Mouse (Mus musculus) myocyte (in vitro differentiated cells): ENCODE results near the gene Mroh9. TPM values are rescaled to one million over a fixed set of nuclear protein-coding genes. Genes with fewer than 3 reads are reported as not detected.
A peak's percentile ranks its signal among the peaks of the same experiment; 100 is the strongest.

Source experiments
- H3K27me3 ChIP-seq: one replicate; pipeline ENCODE4 v1.6.1; 2011; ENCODE audit not compliant: control insufficient read depth, insufficient read depth, insufficient read length
- H3K36me3 ChIP-seq: one replicate; pipeline ENCODE4 v1.6.1; 2011; ENCODE audit not compliant: control insufficient read depth, insufficient read depth
- H3K4me2 ChIP-seq: one replicate; pipeline ENCODE4 v1.6.1; 2011; ENCODE audit warnings: low read depth, control low read depth
- H3K4me3 ChIP-seq: one replicate; pipeline ENCODE4 v1.5.1; 2011; ENCODE audit warnings: mild to moderate bottlenecking, control low read depth, moderate library complexity
- H3K79me2 ChIP-seq: one replicate; pipeline ENCODE4 v1.6.1; 2011; ENCODE audit not compliant: control insufficient read depth, insufficient read depth
- H3ac ChIP-seq: one replicate; pipeline ENCODE4 v1.6.1; 2011; ENCODE audit not compliant: control insufficient read depth, insufficient read length
- CEBPB ChIP-seq: IDR thresholded peaks from 2 replicates; pipeline ENCODE4 v1.6.1; 2011; ENCODE audit warnings: mild to moderate bottlenecking, moderate library complexity; ENCODE audit not compliant: poor library complexity, insufficient read depth, severe bottlenecking
- E2F4 ChIP-seq: IDR thresholded peaks from one replicate; pipeline ENCODE4 v1.6.1; 2011; ENCODE audit warnings: mild to moderate bottlenecking, control low read depth, moderate library complexity; ENCODE audit not compliant: insufficient read depth
- MAX ChIP-seq: IDR thresholded peaks from one replicate; pipeline ENCODE4 v1.6.1; 2011; ENCODE audit warnings: low read depth, mild to moderate bottlenecking, control low read depth
- MYOD1 ChIP-seq, 3 experiments: IDR thresholded peaks; one replicate each; pipeline ENCODE4 v1.6.1; 2011; ENCODE audit warnings: control low read depth in 2 of 3, low read depth in 2 of 3, mild to moderate bottlenecking in 2 of 3, moderate library complexity in 1 of 3; ENCODE audit not compliant: insufficient read length in 2 of 3, control insufficient read depth in 1 of 3
- MYOG ChIP-seq, 3 experiments: IDR thresholded peaks; one replicate each; pipeline ENCODE4 v1.6.1; 2011; ENCODE audit warnings: control low read depth in 2 of 3, low read depth in 2 of 3, mild to moderate bottlenecking in 2 of 3; ENCODE audit not compliant: insufficient read length in 2 of 3, control insufficient read depth in 1 of 3, insufficient read depth in 1 of 3
- POLR2A ChIP-seq: IDR thresholded peaks from one replicate; pipeline ENCODE4 v1.6.1; 2011; ENCODE audit warnings: low read depth, mild to moderate bottlenecking, control low read depth, moderate library complexity; ENCODE audit not compliant: insufficient read length
- POLR2AphosphoS2 ChIP-seq: IDR thresholded peaks from one replicate; pipeline ENCODE4 v1.6.1; 2011; ENCODE audit warnings: low read depth, control low read depth; ENCODE audit not compliant: insufficient read length
- REST ChIP-seq: IDR thresholded peaks from one replicate; pipeline ENCODE4 v1.6.1; 2011; ENCODE audit warnings: mild to moderate bottlenecking, control low read depth, moderate library complexity; ENCODE audit not compliant: insufficient read depth, insufficient read length
- SRF ChIP-seq: IDR thresholded peaks from one replicate; pipeline ENCODE4 v1.6.1; 2011; ENCODE audit warnings: low read depth; ENCODE audit not compliant: control insufficient read depth, insufficient read length
- TCF12 ChIP-seq: IDR thresholded peaks from one replicate; pipeline ENCODE4 v1.6.1; 2011; ENCODE audit warnings: mild to moderate bottlenecking, control low read depth; ENCODE audit not compliant: poor library complexity, insufficient read depth, severe bottlenecking
- TCF3 ChIP-seq: IDR thresholded peaks from one replicate; pipeline ENCODE4 v1.6.1; 2011; ENCODE audit warnings: low read depth, control low read depth; ENCODE audit not compliant: insufficient read length
- USF1 ChIP-seq: IDR thresholded peaks from one replicate; pipeline ENCODE4 v1.6.1; 2011; ENCODE audit warnings: low read depth, mild to moderate bottlenecking, control low read depth, moderate library complexity
- polyA plus RNA-seq: library from polyadenylated mRNA; unstranded; fragments of >200 nt; fragmentation: generic; extraction: Trizol; gene quantifications from one replicate; pipeline ENCODE4 v1.2.1, GENCODE M21; 2012; ENCODE audit warnings: missing spikeins

Mroh9 gene
- polyA plus RNA-seq, 1 experiment = not detected

DNA sequence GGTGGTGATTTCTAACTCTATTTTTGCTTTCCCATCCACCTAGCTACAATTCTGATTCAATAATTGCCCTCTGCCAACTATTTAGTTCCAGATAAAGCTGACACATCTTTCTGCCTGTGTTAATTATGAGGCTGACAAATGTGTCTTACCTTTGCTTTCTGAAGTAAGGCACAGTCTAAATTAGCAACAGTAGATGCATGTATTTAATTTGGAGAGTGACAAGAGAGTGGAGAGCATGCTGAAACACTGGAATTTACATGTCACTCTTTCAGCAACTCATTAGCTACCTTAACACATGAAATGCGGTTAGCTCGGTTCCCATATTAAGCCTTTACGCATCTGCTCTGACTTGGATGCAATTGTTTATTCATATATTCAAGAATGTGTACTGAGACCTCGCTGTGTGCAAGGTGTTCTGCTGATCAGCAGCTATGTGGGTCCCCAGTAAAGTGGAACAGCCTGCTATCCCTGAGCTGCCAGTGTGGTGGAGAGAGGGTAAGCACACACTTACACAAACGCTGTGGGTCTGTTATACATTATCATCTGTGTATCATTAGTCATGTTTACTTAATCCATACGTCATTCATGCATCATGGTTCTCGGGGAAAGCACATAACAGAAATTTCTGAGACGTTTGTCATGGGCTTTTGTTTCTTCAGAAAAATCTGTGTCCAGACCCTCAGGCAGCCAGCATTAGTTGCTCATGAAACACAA lies 28.1 kb upstream of the Mroh9 start:
- Histone ChIP-seq H3K27me3 (no peaks in the 10 kb centered on the region), H3K4me2 (peak overlapping the region; percentile 35), H3K36me3 (no peaks in the 10 kb centered on the region), H3K79me2 (no peaks in the 10 kb centered on the region), H3ac (no peak overlapping the region), H3K4me3 (no peak overlapping the region)
- TF ChIP-seq SRF (no peak), CEBPB (no peak), MAX (no peak), TCF3 (no peak), POLR2A (no peak), POLR2AphosphoS2 (no peak), MYOD1 (IDR thresholded peaks at IDR 0.05; ENCODE audit: control insufficient read depth in 1 of 3, insufficient read length in 2 of 3, low read depth in 2 of 3) (no peak), TCF12 (no peak), USF1 (no peak), E2F4 (no peak)

DNA sequence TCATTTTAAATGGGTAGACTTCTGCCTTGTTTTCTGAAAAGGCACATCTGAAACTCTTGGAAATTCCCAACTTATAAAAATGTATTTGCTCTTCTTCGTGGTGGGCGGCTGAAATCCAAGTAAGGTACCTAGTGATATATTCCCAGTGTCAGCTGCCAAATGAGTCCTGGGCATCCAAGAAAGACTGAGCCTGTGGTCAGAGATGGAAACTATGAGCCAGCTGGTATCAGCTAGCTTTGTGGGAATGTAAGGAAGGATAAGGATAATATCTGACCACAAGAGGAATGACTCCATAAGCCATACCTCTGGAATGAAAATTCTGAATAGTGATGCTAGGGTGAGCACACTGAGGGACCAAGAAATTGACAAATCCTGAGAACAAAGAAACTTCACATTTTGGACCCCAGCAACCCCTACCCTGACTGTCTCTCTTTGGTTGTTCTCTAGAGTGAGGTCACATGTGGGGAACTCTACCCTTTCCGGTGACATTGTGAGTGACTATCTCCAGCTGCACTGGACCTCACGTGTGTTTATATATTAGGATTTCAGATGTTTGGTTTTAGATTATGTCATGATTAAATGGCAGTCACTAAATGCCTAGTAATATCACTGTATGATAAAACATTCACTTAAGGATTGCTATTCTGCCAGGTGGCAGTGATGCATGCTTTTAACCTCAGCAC lies 27.2 kb upstream of the Mroh9 start:
- no peaks in the 10 kb centered on the region for H3K27me3 ChIP-seq
- TF ChIP-seq REST (no peak), TCF3 (no peak), POLR2A (no peak), E2F4 (no peak), TCF12 (no peak), SRF (no peak), MYOD1 (IDR thresholded peaks at IDR 0.05; ENCODE audit: control insufficient read depth in 1 of 3, insufficient read length in 2 of 3, low read depth in 2 of 3) (peak in 2 of 3 experiments; percentile 5 to 45), CEBPB (0 out of 2 replicates have a peak, but pooled peaks have one; percentile 16), USF1 (no peak), MAX (no peak), MYOG (IDR thresholded peaks at IDR 0.05; ENCODE audit: control insufficient read depth in 1 of 3, insufficient read depth in 1 of 3, insufficient read length in 2 of 3, low read depth in 2 of 3) (no peak)

GRCm38 (mm10) chr1:163104960-163105359 lies 19.5 kb upstream of the Mroh9 start:
- Histone ChIP-seq H3K4me3 (no peak overlapping the region), H3K27me3 (no peaks in the 10 kb centered on the region), H3K4me2 (no peak overlapping the region), H3K79me2 (no peaks in the 10 kb centered on the region), H3ac (no peak overlapping the region), H3K36me3 (no peaks in the 10 kb centered on the region)
- TF ChIP-seq CEBPB (no peak), SRF (no peak), E2F4 (no peak), MYOG (IDR thresholded peaks at IDR 0.05; ENCODE audit: control insufficient read depth in 1 of 3, insufficient read depth in 1 of 3, insufficient read length in 2 of 3, low read depth in 2 of 3) (no peak), USF1 (no peak), TCF12 (no peak), MYOD1 (IDR thresholded peaks at IDR 0.05; ENCODE audit: control insufficient read depth in 1 of 3, insufficient read length in 2 of 3, low read depth in 2 of 3) (no peak), POLR2A (no peak), POLR2AphosphoS2 (no peak)

More for the DNA sequence above, 27.2 kb upstream of the Mroh9 start:
- H3K4me3 ChIP-seq = no peak overlapping the region
- H3K4me2 ChIP-seq = peak overlapping the region; percentile 44
- no peaks in the 10 kb centered on the region for H3K79me2 ChIP-seq
- no peak overlapping the region for H3ac ChIP-seq
- H3K36me3 ChIP-seq = no peaks in the 10 kb centered on the region

DNA sequence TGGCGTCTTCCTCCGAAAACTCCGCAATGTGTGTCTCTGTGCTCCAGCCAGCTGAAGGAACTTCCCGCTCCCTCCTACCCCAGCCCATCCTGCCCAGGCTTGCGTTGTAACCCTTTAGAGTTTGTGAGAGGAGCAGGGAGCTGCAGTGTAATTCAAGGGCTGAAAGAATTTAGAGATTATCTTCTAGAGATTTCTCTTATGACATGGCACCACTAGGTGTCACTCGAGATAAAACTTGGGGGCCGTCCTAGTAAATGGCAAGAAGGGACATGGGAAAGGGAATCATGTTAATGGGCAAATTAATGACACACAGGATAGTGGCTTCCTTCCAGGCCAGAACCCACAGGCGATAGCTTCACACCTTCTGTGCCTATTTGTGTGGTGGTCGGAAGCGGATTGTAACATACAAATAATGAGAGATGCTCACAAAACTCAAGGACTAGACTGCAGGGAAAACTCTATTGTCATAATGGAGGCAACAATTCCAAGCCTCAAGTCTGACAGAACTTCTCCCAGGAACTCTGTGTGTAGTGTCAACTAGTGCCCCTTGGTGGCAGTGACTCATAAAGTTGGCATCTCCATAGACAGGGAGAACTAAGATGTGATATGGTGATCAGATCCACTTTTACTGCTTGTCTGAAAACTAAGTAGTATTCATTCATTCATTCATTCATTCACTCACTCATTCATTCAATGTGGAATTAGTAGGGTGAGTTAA lies 6.1 kb upstream of the Mroh9 start:
- Histone ChIP-seq H3K4me3 (no peak overlapping the region), H3K27me3 (no peaks in the 10 kb centered on the region), H3ac (no peak overlapping the region), H3K36me3 (no peaks in the 10 kb centered on the region), H3K4me2 (peak overlapping the region; percentile 36), H3K79me2 (no peaks in the 10 kb centered on the region)
- no peak for TF ChIP-seq MAX
- TF ChIP-seq USF1 = no peak
- TF ChIP-seq CEBPB = no peak
- no peak for TF ChIP-seq E2F4
- TF ChIP-seq REST = no peak

- Histone ChIP-seq H3K4me3 (no peak overlapping the region), H3ac (no peak overlapping the region), H3K79me2 (no peaks in the 10 kb centered on the region), H3K36me3 (no peaks in the 10 kb centered on the region), H3K27me3 (peaks cover 4% of the 10 kb centered on the region), H3K4me2 (no peak overlapping the region)
- TF ChIP-seq USF1 (no peak), SRF (no peak), POLR2AphosphoS2 (no peak), MAX (no peak), TCF12 (no peak), E2F4 (no peak)
Measured at GRCm38 (mm10) chr1:163070502-163070901, 15.0 kb downstream of the Mroh9 start.
